Mouse (Mus musculus): ENCODE measurements around the gene Olfr869. TPM values are rescaled to one million over a fixed set of nuclear protein-coding genes. Genes with fewer than 3 reads are reported as not detected.

Gene Olfr869
- not detected for polyA plus RNA-seq (2017; shearing (Covaris generic))

GRCm38 (mm10) chr9:20128709-20129108 lies at the start of gene Olfr869:
Gene Olfr869, plus strand, starts transcription at chr9:20129009.

GRCm38 (mm10) chr9:20098326-20098725 lies 30.5 kb upstream of the Olfr869 start, which contains the start of gene Olfr868:
Gene Olfr868, plus strand, starts transcription at chr9:20098626.

GRCm38 (mm10) chr9:20173957-20174356 lies 45.1 kb downstream of the Olfr869 start, which contains the start of gene Olfr870:
Gene Olfr870, minus strand, starts transcription at chr9:20174057.

Other genes with a start within 250 kb of the Olfr869 start
- gene Olfr862, start 241.0 kb upstream of the Olfr869 start, polyA plus RNA-seq (2017; shearing (Covaris generic)) = not detected
- 0.79 TPM for gene Olfr77, start 212.1 kb upstream of the Olfr869 start, polyA plus RNA-seq (2017; shearing (Covaris generic))
- gene Olfr866, start 101.0 kb upstream of the Olfr869 start, polyA plus RNA-seq (2017; shearing (Covaris generic)) = not detected
- gene Olfr867, start 71.4 kb upstream of the Olfr869 start, polyA plus RNA-seq (2017; shearing (Covaris generic)) = not detected
- not detected for gene Olfr868, start 30.4 kb upstream of the Olfr869 start, polyA plus RNA-seq (2017; shearing (Covaris generic))
- gene Olfr870, start 45.0 kb downstream of the Olfr869 start, polyA plus RNA-seq (2017; shearing (Covaris generic)) = not detected
- gene Olfr871, start 83.2 kb downstream of the Olfr869 start, polyA plus RNA-seq (2017; shearing (Covaris generic)) = not detected
- not detected for gene Olfr872, start 108.1 kb downstream of the Olfr869 start, polyA plus RNA-seq (2017; shearing (Covaris generic))
- gene Olfr39, start 153.3 kb downstream of the Olfr869 start, polyA plus RNA-seq (2017; shearing (Covaris generic)) = not detected
- gene Olfr873, start 169.5 kb downstream of the Olfr869 start, polyA plus RNA-seq (2017; shearing (Covaris generic)) = not detected
- gene Olfr18, start 207.1 kb downstream of the Olfr869 start, polyA plus RNA-seq (2017; shearing (Covaris generic)) = not detected